ENCODE assay signal across 8 mouse cellular contexts in genomic region chr4:22477711-22478230, GRCm38 (mm10). TPM values are rescaled to one million over a fixed set of nuclear protein-coding genes. Genes with fewer than 3 reads are reported as not detected.
A peak's percentile ranks its signal among the peaks of the same experiment; 100 is the strongest.
DNase-seq lines count a peak whose midpoint lies in the region; ATAC-seq and TF ChIP-seq lines count a peak whose summit lies in the region.
"Had no signal": no experiment of that assay in that cellular context is flagged by ENCODE, and none has a peak within 500 bp of the region (broad histone marks: within the 10 kb centered on the region; RNA-seq: fewer than 3 reads in every experiment).

No protein-coding gene starts in this region.

- H3K9me3 ChIP-seq in embryonic facial prominence, embryonic 11.5 days (replicated peaks; ENCODE audit: control insufficient read depth, low read length): no peaks in the 10 kb centered on the region
- no peaks in the 10 kb centered on the region for H3K9me3 ChIP-seq in hindbrain, embryonic 11.5 days (ENCODE audit: control insufficient read depth, low read length)
- no peaks in the 10 kb centered on the region for H3K9me3 ChIP-seq in midbrain, postnatal 0 days (ENCODE audit: low read length)

- peaks cover 35% of the 10 kb centered on the region for H3K27me3 ChIP-seq in embryonic facial prominence, embryonic 11.5 days (ENCODE audit: control insufficient read depth, insufficient read depth, low read length)
- no peaks in the 10 kb centered on the region for H3K27me3 ChIP-seq in hindbrain, embryonic 11.5 days (ENCODE audit: control insufficient read depth, insufficient read depth, low read length)
- no peaks in the 10 kb centered on the region for H3K27me3 ChIP-seq in midbrain, postnatal 0 days (ENCODE audit: insufficient read depth, low read length)

- WGBS in embryonic facial prominence, embryonic 11.5 days: under 1% methylated on average over 24 of the region's 28 CpGs
- WGBS in hindbrain, embryonic 11.5 days: under 1% methylated on average over 19 of the region's 28 CpGs
- 5% methylated on average over 19 of the region's 28 CpGs for WGBS in midbrain, postnatal 0 days

- H3K9ac ChIP-seq in embryonic facial prominence, embryonic 11.5 days (replicated peaks; ENCODE audit: low read length): peak overlapping the region; percentile 34
- peak overlapping the region; percentile 67 for H3K9ac ChIP-seq in hindbrain, embryonic 11.5 days (ENCODE audit: low read depth, low read length)
- H3K9ac ChIP-seq in midbrain, postnatal 0 days (replicated peaks; ENCODE audit: low read length, poor library complexity, severe bottlenecking): peak overlapping the region; percentile 65
- H3K9ac ChIP-seq: liver, embryonic 14.5 days had no signal

- H3K36me3 ChIP-seq in embryonic facial prominence, embryonic 11.5 days (replicated peaks; ENCODE audit: control insufficient read depth, insufficient read depth, low read depth, low read length): no peaks in the 10 kb centered on the region
- no peaks in the 10 kb centered on the region for H3K36me3 ChIP-seq in hindbrain, embryonic 11.5 days (ENCODE audit: control insufficient read depth, insufficient read depth, low read length)
- H3K36me3 ChIP-seq in midbrain, postnatal 0 days (ENCODE audit: insufficient read depth, low read length): no peaks in the 10 kb centered on the region

- peaks cover 2% of the 10 kb centered on the region for H3K4me1 ChIP-seq in embryonic facial prominence, embryonic 11.5 days (ENCODE audit: control insufficient read depth, insufficient read depth, low read length)
- peaks cover 3% of the 10 kb centered on the region; the same call in 1 of the 2 replicates for H3K4me1 ChIP-seq in hindbrain, embryonic 11.5 days (replicated peaks; ENCODE audit: control insufficient read depth, insufficient read depth, low read length)
- H3K4me1 ChIP-seq in midbrain, postnatal 0 days (ENCODE audit: insufficient read depth, low read length): no peaks in the 10 kb centered on the region

- DNase-seq in left cerebral cortex, adult 2 months (ENCODE audit: extremely low spot score in 1 of 2, low spot score in 2 of 2): peak; percentile 19 to 52
- DNase-seq in left cerebral cortex, adult 11 months (ENCODE audit: low spot score): no peak
- DNase-seq in embryonic facial prominence, embryonic 11.5 days (ENCODE audit: low spot score): peak; percentile 47
- DNase-seq in hindbrain, embryonic 11.5 days (ENCODE audit: low spot score): peak; percentile 66
- peak; percentile 65 for DNase-seq in midbrain, postnatal 0 days (ENCODE audit: low spot score)
- no peak for DNase-seq in ovary, adult 18-20 months (ENCODE audit: low spot score)
- no peak for DNase-seq in cerebellum, adult 9-11 months

- intact Hi-C loops in left cerebral cortex, adult 2 months (cut with DNase I): loop anchor here (1.0 to 10.0 kb wide), 7 partner anchors 120 to 1763 kb away; partner anchors contain the start of gene Fbxl4

- H3K27ac ChIP-seq in left cerebral cortex, adult 2 months: peak overlapping the region; percentile 89
- H3K27ac ChIP-seq in embryonic facial prominence, embryonic 11.5 days (replicated peaks; ENCODE audit: low read depth, low read length): no peak overlapping the region
- peak overlapping the region; percentile 94 for H3K27ac ChIP-seq in hindbrain, embryonic 11.5 days (ENCODE audit: low read depth, low read length)
- peak overlapping the region; percentile 82 for H3K27ac ChIP-seq in midbrain, postnatal 0 days (ENCODE audit: low read depth, low read length)
- H3K27ac ChIP-seq: liver, embryonic 14.5 days had no signal

- H3K4me2 ChIP-seq in embryonic facial prominence, embryonic 11.5 days (ENCODE audit: low read depth, low read length): peak overlapping the region; percentile 76
- peak overlapping the region; percentile 85 for H3K4me2 ChIP-seq in hindbrain, embryonic 11.5 days (replicated peaks; ENCODE audit: low read depth, low read length)
- H3K4me2 ChIP-seq in midbrain, postnatal 0 days (ENCODE audit: low read depth, low read length, poor library complexity, severe bottlenecking): peak overlapping the region; percentile 95

- peak overlapping the region; percentile 55 for H3K4me3 ChIP-seq in left cerebral cortex, adult 2 months
- H3K4me3 ChIP-seq in embryonic facial prominence, embryonic 11.5 days (ENCODE audit: low read depth, low read length): peak overlapping the region; percentile 33
- peak overlapping the region; percentile 49 for H3K4me3 ChIP-seq in hindbrain, embryonic 11.5 days (ENCODE audit: low read depth, low read length)
- H3K4me3 ChIP-seq in midbrain, postnatal 0 days (ENCODE audit: low read depth, low read length): peak overlapping the region; percentile 93

- TF ChIP-seq CTCF in left cerebral cortex, adult 2 months (IDR thresholded peaks at IDR 0.05): no peak
- no peak for TF ChIP-seq CTCF in midbrain, postnatal 0 days (IDR thresholded peaks at IDR 0.05)

- ATAC-seq in embryonic facial prominence, embryonic 11.5 days (replicated peaks; ENCODE audit: insufficient number of reproducible peaks, low FRiP score, low TSS enrichment, low read depth): peak; percentile 54
- ATAC-seq in hindbrain, embryonic 11.5 days (ENCODE audit: low FRiP score): peak; percentile 43
- peak; percentile 38 for ATAC-seq in midbrain, postnatal 0 days (ENCODE audit: low FRiP score)

RNA-seq across cellular contexts. Expression of gene Pou3f2, which starts 10.4 kb away (rescaled TPM):
- 10 to 100 TPM; 27.2 TPM for total RNA-seq in left cerebral cortex, adult 2 months (2021)
- polyA plus RNA-seq in embryonic facial prominence, embryonic 11.5 days (2014; fragmentation: Nextera tagmentation; extraction: Ambion mirVana): 3.0 and 3.6 TPM in 2 replicates
- polyA plus RNA-seq in hindbrain, embryonic 11.5 days (2014; fragmentation: Nextera tagmentation; extraction: Ambion mirVana): 44.5 and 64.1 TPM in 2 replicates
- total RNA-seq in midbrain, postnatal 0 days (2014; rRNA removed): 36.4 and 37.5 TPM in 2 replicates
- 17.4 and 19.3 TPM in 2 replicates for polyA plus RNA-seq in midbrain, postnatal 0 days (2015; fragmentation: Nextera tagmentation; extraction: Ambion mirVana)
- polyA plus RNA-seq: liver, embryonic 14.5 days had no signal

Comparison
In these comparisons a context has a peak if more than half of its experiments do, and no peak if none do; other contexts are left out.
1. DNase-seq: peak in left cerebral cortex, adult 2 months (2 of 2), embryonic facial prominence, embryonic 11.5 days (single experiment), hindbrain, embryonic 11.5 days (single experiment) and midbrain, postnatal 0 days (single experiment); none in left cerebral cortex, adult 11 months (single experiment), ovary, adult 18-20 months (single experiment) and cerebellum, adult 9-11 months (single experiment).
2. H3K4me3 ChIP-seq: peak in every context shown above with its lines; median percentile 93 in midbrain, postnatal 0 days; 55 in left cerebral cortex, adult 2 months; 49 in hindbrain, embryonic 11.5 days; 33 in embryonic facial prominence, embryonic 11.5 days.
3. Peak in every context shown above with its lines, with median percentiles within 50 percentile points of each other: ATAC-seq, H3K4me2 ChIP-seq and H3K9ac ChIP-seq.